In the genomic region with DNA sequence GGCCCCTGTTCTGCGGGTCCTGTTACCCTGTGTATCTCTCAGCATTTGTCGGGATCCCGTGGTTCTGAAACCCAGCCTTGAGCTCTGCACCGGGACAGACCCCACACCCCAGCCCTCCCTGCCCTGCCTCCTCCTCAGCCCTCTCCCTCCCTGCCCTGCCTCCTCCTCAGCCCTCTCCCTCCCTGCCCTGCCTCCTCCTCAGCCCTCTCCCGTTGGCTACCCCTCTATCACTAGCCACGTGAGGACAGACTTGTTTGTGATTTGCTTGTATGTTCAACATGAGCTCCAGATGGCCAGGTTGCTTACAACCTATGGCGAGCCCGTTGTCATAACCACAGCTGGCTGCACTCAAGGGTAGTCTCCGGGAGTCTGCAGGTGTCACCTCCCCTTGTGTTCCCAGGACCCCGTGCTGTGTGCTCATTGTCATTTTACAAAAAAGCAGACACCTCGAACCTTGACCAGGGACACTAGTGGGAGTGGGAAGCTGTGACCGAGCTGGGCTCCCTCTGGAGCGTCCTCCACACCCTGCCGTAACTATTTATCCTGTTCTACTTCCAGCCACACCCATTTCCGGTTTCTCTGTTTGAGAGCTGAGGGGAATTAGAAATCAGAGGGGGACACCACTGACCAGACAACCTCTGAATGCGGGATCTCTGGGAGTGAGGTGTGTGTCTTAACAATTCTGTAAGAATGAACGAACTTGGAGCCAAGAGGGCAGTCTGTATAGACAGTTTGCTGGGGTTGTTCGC, we compare ENCODE assay signal across 12 mouse cellular contexts. TPM values are rescaled to one million over a fixed set of nuclear protein-coding genes. Genes with fewer than 3 reads are reported as not detected.
DNase-seq lines count a peak whose midpoint lies in the region; ATAC-seq and TF ChIP-seq lines count a peak whose summit lies in the region.
"Had no signal": no experiment of that assay in that cellular context is flagged by ENCODE, and none has a peak within 500 bp of the region (broad histone marks: within the 10 kb centered on the region; RNA-seq: fewer than 3 reads in every experiment).

No protein-coding gene starts in this region.

- DNase-seq in heart, postnatal 10 days, result no peak
- peak; percentile 54 for DNase-seq in lung, postnatal 10 days
- DNase-seq in lung, postnatal 25 days (ENCODE audit: low spot score), result no peak
- peak; percentile 17 for DNase-seq in hindbrain, embryonic 11.5 days (ENCODE audit: low spot score)
- DNase-seq in MN1 (ENCODE audit: low spot score), result no peak
- DNase-seq in layer of hippocampus, adult 2 months (ENCODE audit: low spot score in 2 of 2), result no peak
- DNase-seq: kidney, postnatal 14 days had no signal

- no peak overlapping the region for H3K27ac ChIP-seq in heart, embryonic 13.5 days (replicated peaks)
- H3K27ac ChIP-seq in hindbrain, embryonic 11.5 days (ENCODE audit: low read depth, low read length), result no peak overlapping the region
- no peak overlapping the region for H3K27ac ChIP-seq in neural tube, embryonic 13.5 days (replicated peaks)
- H3K27ac ChIP-seq in layer of hippocampus, adult 2 months, result no peak overlapping the region
- H3K27ac ChIP-seq: embryonic facial prominence, embryonic 13.5 days; midbrain, embryonic 12.5 days had no signal

- no peaks in the 10 kb centered on the region for H3K9me3 ChIP-seq in heart, embryonic 13.5 days
- H3K9me3 ChIP-seq in hindbrain, embryonic 11.5 days (ENCODE audit: control insufficient read depth, low read length), result no peaks in the 10 kb centered on the region
- no peaks in the 10 kb centered on the region for H3K9me3 ChIP-seq in neural tube, embryonic 13.5 days
- H3K9me3 ChIP-seq: embryonic facial prominence, embryonic 13.5 days; midbrain, embryonic 12.5 days had no signal

- peak overlapping the region; percentile 47; the same call in 1 of the 2 replicates for H3K9ac ChIP-seq in heart, embryonic 13.5 days
- no peak overlapping the region for H3K9ac ChIP-seq in hindbrain, embryonic 11.5 days (ENCODE audit: low read depth, low read length)
- no peak overlapping the region for H3K9ac ChIP-seq in neural tube, embryonic 13.5 days
- H3K9ac ChIP-seq: embryonic facial prominence, embryonic 13.5 days; midbrain, embryonic 12.5 days had no signal

- H3K4me3 ChIP-seq in heart, embryonic 13.5 days, result no peak overlapping the region
- H3K4me3 ChIP-seq in hindbrain, embryonic 11.5 days (ENCODE audit: low read depth, low read length), result no peak overlapping the region
- no peak overlapping the region for H3K4me3 ChIP-seq in neural tube, embryonic 13.5 days
- H3K4me3 ChIP-seq in layer of hippocampus, adult 2 months, result no peak overlapping the region
- H3K4me3 ChIP-seq: embryonic facial prominence, embryonic 13.5 days; midbrain, embryonic 12.5 days had no signal

- peaks cover 30% of the 10 kb centered on the region for H3K4me1 ChIP-seq in heart, embryonic 13.5 days
- peaks cover 2% of the 10 kb centered on the region; the same call in 1 of the 2 replicates for H3K4me1 ChIP-seq in hindbrain, embryonic 11.5 days (replicated peaks; ENCODE audit: control insufficient read depth, insufficient read depth, low read length)
- peaks cover 32% of the 10 kb centered on the region for H3K4me1 ChIP-seq in neural tube, embryonic 13.5 days (replicated peaks)

- 26% methylated on average over 18 of the region's 18 CpGs for WGBS in heart, embryonic 13.5 days
- WGBS in hindbrain, embryonic 11.5 days, result 34% methylated on average over 18 of the region's 18 CpGs
- 35% methylated on average over 18 of the region's 18 CpGs for WGBS in neural tube, embryonic 13.5 days

- H3K36me3 ChIP-seq in heart, embryonic 13.5 days, result no peaks in the 10 kb centered on the region
- H3K36me3 ChIP-seq in hindbrain, embryonic 11.5 days (ENCODE audit: control insufficient read depth, insufficient read depth, low read length), result no peaks in the 10 kb centered on the region
- H3K36me3 ChIP-seq in neural tube, embryonic 13.5 days, result no peaks in the 10 kb centered on the region
- H3K36me3 ChIP-seq: embryonic facial prominence, embryonic 13.5 days; midbrain, embryonic 12.5 days had no signal

- peak overlapping the region; percentile 51 for H3K4me2 ChIP-seq in heart, embryonic 13.5 days
- no peak overlapping the region for H3K4me2 ChIP-seq in hindbrain, embryonic 11.5 days (replicated peaks; ENCODE audit: low read depth, low read length)
- 0 out of 2 replicates have a peak overlapping the region, but pooled peaks have one; percentile 16 for H3K4me2 ChIP-seq in neural tube, embryonic 13.5 days
- H3K4me2 ChIP-seq: embryonic facial prominence, embryonic 13.5 days; midbrain, embryonic 12.5 days had no signal

- ATAC-seq in heart, embryonic 13.5 days (ENCODE audit: extremely low read depth, insufficient number of reproducible peaks, low FRiP score, low TSS enrichment), result no peak
- ATAC-seq in hindbrain, embryonic 11.5 days (ENCODE audit: low FRiP score), result no peak
- ATAC-seq in neural tube, embryonic 13.5 days (ENCODE audit: low read depth), result no peak
- ATAC-seq: CD4-positive, CD25-positive, alpha-beta regulatory T cell, adult 4 months had no signal

- intact Hi-C loops in heart, postnatal 10 days (cut with DNase I), result no loop called here

- peaks cover 23% of the 10 kb centered on the region; the same call in 1 of the 2 replicates for H3K27me3 ChIP-seq in heart, embryonic 13.5 days (replicated peaks)
- H3K27me3 ChIP-seq in hindbrain, embryonic 11.5 days (ENCODE audit: control insufficient read depth, insufficient read depth, low read length), result no peaks in the 10 kb centered on the region
- H3K27me3 ChIP-seq in neural tube, embryonic 13.5 days, result no peaks in the 10 kb centered on the region
- H3K27me3 ChIP-seq: embryonic facial prominence, embryonic 13.5 days had no signal

- no peak for TF ChIP-seq CTCF in layer of hippocampus, adult 2 months (conservative IDR thresholded peaks at IDR 0.05)

RNA-seq across cellular contexts. Expression of a gene that starts 26.4 kb away (rescaled TPM):
- 0.20 and 0.21 TPM in 2 replicates for polyA plus RNA-seq in heart, embryonic 13.5 days (2015; fragmentation: Nextera tagmentation; extraction: Ambion mirVana)
- total RNA-seq in heart, postnatal 10 days (2021), result under 1 TPM; 0.84 to 0.87 TPM
- 0.22 and 0.69 TPM in 2 replicates for polyA plus RNA-seq in hindbrain, embryonic 11.5 days (2014; fragmentation: Nextera tagmentation; extraction: Ambion mirVana)
- polyA plus RNA-seq in neural tube, embryonic 13.5 days (2015; fragmentation: Nextera tagmentation; extraction: Ambion mirVana), result 0.74 and 0.79 TPM in 2 replicates
- total RNA-seq in layer of hippocampus, adult 2 months (2021), result 10 to 100 TPM; 13.5 to 18.5 TPM
- polyA plus RNA-seq: CD4-positive, CD25-positive, alpha-beta regulatory T cell, adult 4 months had no signal

RNA-seq across cellular contexts. Expression of a gene that starts 46.7 kb away (rescaled TPM):
- polyA plus RNA-seq in heart, embryonic 13.5 days (2015; fragmentation: Nextera tagmentation; extraction: Ambion mirVana), result 3.3 and 4.9 TPM in 2 replicates
- total RNA-seq in heart, postnatal 10 days (2021), result 1 to 10 TPM; 2.7 to 4.4 TPM
- 27.7 and 29.6 TPM in 2 replicates for polyA plus RNA-seq in hindbrain, embryonic 11.5 days (2014; fragmentation: Nextera tagmentation; extraction: Ambion mirVana)
- 97.1 and 121 TPM in 2 replicates for polyA plus RNA-seq in neural tube, embryonic 13.5 days (2015; fragmentation: Nextera tagmentation; extraction: Ambion mirVana)
- 1 to 10 TPM; 1.3 TPM for total RNA-seq in layer of hippocampus, adult 2 months (2021)
- polyA plus RNA-seq: CD4-positive, CD25-positive, alpha-beta regulatory T cell, adult 4 months had no signal

Comparison
In these comparisons a context has a peak if more than half of its experiments do, and no peak if none do; other contexts are left out.
1. DNase-seq: peak in lung, postnatal 10 days (single experiment) and hindbrain, embryonic 11.5 days (single experiment); none in heart, postnatal 10 days (0 of 2), lung, postnatal 25 days (single experiment), MN1 (single experiment) and layer of hippocampus, adult 2 months (0 of 2).